Mouse (Mus musculus) megakaryocyte, embryonic 14.5 days (primary cell): Measurements from ENCODE around the gene Il23a.

Experiments
- FLI1 ChIP-seq: IDR thresholded peaks from 2 replicates; pipeline ENCODE4 v1.6.1; 2012; ENCODE audit warnings: low read length, inconsistent platforms, mixed read lengths
- GATA1 ChIP-seq: IDR thresholded peaks from 3 replicates; pipeline ENCODE4 v1.6.1; 2012; ENCODE audit warnings: mixed read lengths, low read length, inconsistent platforms, borderline replicate concordance

- TF ChIP-seq GATA1 (no peak), FLI1 (no peak)
Observed at GRCm38 (mm10) chr10:128250565-128250964, 48.0 kb downstream of the Il23a start.
